Mouse (Mus musculus) midbrain, embryonic 13.5 days (tissue): ENCODE measurements around the gene Grxcr1. TPM values are rescaled to one million over a fixed set of nuclear protein-coding genes. Genes with fewer than 3 reads are reported as not detected.
A peak's percentile ranks its signal among the peaks of the same experiment; 100 is the strongest.

Source experiments
- ATAC-seq: fragments of 200-750 bp; cut with Nextera tagmentation; 2 replicates; pipeline ENCODE4 v1.8.0; 2017; ENCODE audit warnings: mild to moderate bottlenecking, moderate TSS enrichment, moderate library complexity
- H3K27ac ChIP-seq: fragments of 300-500 bp; sonication (generic); 2 replicates; pipeline ENCODE4 v1.5.1; 2015; ENCODE audit warnings: inconsistent platforms, mild to moderate bottlenecking, moderate library complexity
- H3K27me3 ChIP-seq: fragments of 300-500 bp; sonication (generic); 2 replicates; pipeline ENCODE4 v1.6.1; 2015; ENCODE audit warnings: mild to moderate bottlenecking, inconsistent platforms
- H3K36me3 ChIP-seq: fragments of 300-500 bp; sonication (generic); 2 replicates; pipeline ENCODE4 v1.6.1; 2015; ENCODE audit warnings: mild to moderate bottlenecking, inconsistent platforms
- H3K4me1 ChIP-seq: fragments of 300-500 bp; sonication (generic); replicated peaks from 2 replicates; pipeline ENCODE4 v1.6.1; 2015; ENCODE audit warnings: inconsistent platforms
- H3K4me2 ChIP-seq: fragments of 300-500 bp; sonication (generic); replicated peaks from 2 replicates; pipeline ENCODE4 v1.6.1; 2015; ENCODE audit warnings: moderate library complexity, mild to moderate bottlenecking, inconsistent platforms
- H3K4me3 ChIP-seq: fragments of 300-500 bp; sonication (generic); replicated peaks from 2 replicates; pipeline ENCODE4 v1.5.1; 2015; ENCODE audit warnings: mild to moderate bottlenecking, inconsistent platforms
- H3K9ac ChIP-seq: fragments of 300-500 bp; sonication (generic); replicated peaks from 2 replicates; pipeline ENCODE4 v1.6.1; 2015; ENCODE audit warnings: mild to moderate bottlenecking, inconsistent platforms
- H3K9me3 ChIP-seq: fragments of 300-500 bp; sonication (generic); 2 replicates; pipeline ENCODE4 v1.6.1; 2016; ENCODE audit warnings: mild to moderate bottlenecking, inconsistent platforms
- WGBS: fragments of 180-500 bp; shearing (Covaris S2); methylation state at CpG from one replicate; pipeline ENCODE4 v1.1.7; 2015; 5-methylcytosine and 5-hydroxymethylcytosine counted together
- polyA plus RNA-seq: library from polyadenylated mRNA; unstranded; fragments of >200 nt; fragmentation: Nextera tagmentation; extraction: Ambion mirVana; gene quantifications from 2 replicates; pipeline ENCODE4 v1.2.1, GENCODE M21; 2015

Gene Grxcr1
- polyA plus RNA-seq, 1 experiment from 2014 or later: not detected

GRCm38 (mm10) chr5:68033345-68033744, 1.7 kb downstream of the Grxcr1 start:
- H3K9ac ChIP-seq: no peak overlapping the region
- 95% methylated on average over 2 of the region's 2 CpGs for WGBS
- H3K4me1 ChIP-seq: no peaks in the 10 kb centered on the region
- H3K9me3 ChIP-seq: no peaks in the 10 kb centered on the region
- no peaks in the 10 kb centered on the region for H3K36me3 ChIP-seq
- ATAC-seq: no peak
- H3K27me3 ChIP-seq: no peaks in the 10 kb centered on the region
- no peak overlapping the region for H3K4me3 ChIP-seq
- H3K4me2 ChIP-seq: no peak overlapping the region
- no peak overlapping the region for H3K27ac ChIP-seq

DNA sequence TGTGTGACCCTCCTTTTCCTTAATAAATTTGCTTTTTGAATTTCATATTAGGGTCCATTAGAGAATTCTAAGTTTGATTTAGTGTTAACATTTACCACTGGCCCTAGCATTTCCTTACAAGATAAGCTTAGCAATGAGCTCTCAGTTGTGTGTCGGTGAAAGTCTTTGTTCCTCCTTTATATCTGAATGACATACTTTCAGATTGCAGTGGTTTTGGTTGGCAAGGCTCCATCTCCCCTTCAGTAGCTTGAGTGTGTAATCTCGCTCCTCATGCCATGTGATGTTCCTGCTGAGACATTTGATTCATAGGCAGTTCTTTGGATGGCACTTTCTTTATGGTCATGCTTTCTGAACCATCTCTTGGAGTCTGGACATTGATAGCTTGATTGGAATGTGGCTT, 7.4 kb downstream of the Grxcr1 start:
- Histone ChIP-seq H3K4me3 (no peak overlapping the region), H3K36me3 (no peaks in the 10 kb centered on the region), H3K9me3 (no peaks in the 10 kb centered on the region), H3K27ac (no peak overlapping the region), H3K9ac (no peak overlapping the region), H3K27me3 (no peaks in the 10 kb centered on the region), H3K4me1 (no peaks in the 10 kb centered on the region), H3K4me2 (no peak overlapping the region)
- WGBS: 83% methylated on average over 2 of the region's 2 CpGs
- no peak for ATAC-seq

- Histone ChIP-seq H3K9ac (no peak overlapping the region), H3K4me1 (no peaks in the 10 kb centered on the region), H3K36me3 (no peaks in the 10 kb centered on the region), H3K4me2 (no peak overlapping the region), H3K4me3 (no peak overlapping the region), H3K27me3 (no peaks in the 10 kb centered on the region), H3K9me3 (no peaks in the 10 kb centered on the region), H3K27ac (no peak overlapping the region)
- no peak for ATAC-seq
- WGBS: 97% methylated on average over 5 of the region's 5 CpGs
Observed at GRCm38 (mm10) chr5:68043339-68043738, 11.7 kb downstream of the Grxcr1 start.

DNA sequence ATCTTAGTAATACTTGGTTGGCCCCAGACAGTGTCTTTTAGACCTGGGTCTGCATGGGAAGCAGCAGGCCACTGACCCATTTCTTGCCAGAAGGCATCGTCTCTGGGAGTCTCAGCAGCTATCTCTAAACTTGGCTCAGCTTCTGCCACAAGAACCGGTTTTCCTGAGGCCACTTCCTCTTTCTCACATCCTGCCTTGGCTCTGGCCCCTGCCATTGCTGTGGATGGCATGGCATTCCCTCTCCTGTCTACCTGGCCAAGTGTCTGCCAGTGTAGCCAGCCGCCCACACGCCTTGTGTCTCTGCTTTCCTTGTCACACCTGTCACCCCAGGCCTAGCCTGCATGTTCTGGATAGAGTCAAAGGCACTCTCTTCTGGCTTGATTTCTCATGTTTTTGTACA, 17.1 kb downstream of the Grxcr1 start:
- Histone ChIP-seq H3K4me3 (no peak overlapping the region), H3K9me3 (no peaks in the 10 kb centered on the region), H3K4me1 (peaks cover 15% of the 10 kb centered on the region), H3K27me3 (no peaks in the 10 kb centered on the region), H3K36me3 (no peaks in the 10 kb centered on the region), H3K27ac (no peak overlapping the region), H3K9ac (no peak overlapping the region), H3K4me2 (no peak overlapping the region)
- ATAC-seq: no peak
- 54% methylated on average over 4 of the region's 4 CpGs for WGBS

DNA sequence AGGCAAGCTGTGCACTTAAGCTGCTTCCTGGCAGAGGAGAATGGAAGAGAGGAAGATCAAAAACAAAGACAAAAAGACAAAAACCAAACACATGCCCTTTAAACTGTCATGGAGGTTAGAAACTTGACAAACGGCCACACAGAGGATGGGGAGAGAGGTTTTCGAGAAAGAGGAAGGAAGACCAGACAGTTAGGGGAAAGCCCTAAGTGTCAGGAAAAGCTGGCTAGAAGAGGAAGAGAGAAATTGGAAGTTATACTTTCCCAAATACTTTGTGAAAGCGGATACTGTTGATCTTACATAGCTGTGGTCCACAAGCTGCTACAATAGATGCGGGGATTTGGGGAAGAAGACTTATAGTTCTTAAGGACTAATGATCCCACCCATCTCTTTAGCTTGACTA, 17.9 kb downstream of the Grxcr1 start:
- Histone ChIP-seq H3K4me2 (no peak overlapping the region), H3K4me1 (peaks cover 15% of the 10 kb centered on the region), H3K4me3 (no peak overlapping the region), H3K9me3 (no peaks in the 10 kb centered on the region), H3K27ac (no peak overlapping the region), H3K36me3 (no peaks in the 10 kb centered on the region), H3K27me3 (no peaks in the 10 kb centered on the region), H3K9ac (no peak overlapping the region)
- 46% methylated on average over 4 of the region's 4 CpGs for WGBS
- no peak for ATAC-seq

- H3K9ac ChIP-seq: no peak overlapping the region
- H3K27ac ChIP-seq: peak overlapping the region; percentile 62
Observed at GRCm38 (mm10) chr5:68051101-68051500, 19.5 kb downstream of the Grxcr1 start.

DNA sequence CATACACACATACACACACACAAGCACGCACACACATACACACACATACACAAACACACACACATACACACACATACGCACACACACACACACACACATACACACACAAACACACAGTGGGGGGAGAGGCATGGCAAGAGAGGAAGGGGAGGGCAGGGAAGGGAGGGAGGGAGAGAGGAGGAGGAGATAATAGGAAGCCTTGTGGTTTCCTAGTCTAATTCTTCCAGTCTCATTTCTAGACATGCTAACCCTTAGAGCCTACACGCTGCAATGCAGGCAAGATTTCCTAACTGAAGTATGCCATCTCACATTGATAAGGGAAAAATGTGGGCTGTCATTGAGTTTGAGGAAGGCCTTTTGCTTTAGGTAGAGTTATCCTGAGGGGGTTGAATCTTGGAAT, 25.9 kb downstream of the Grxcr1 start:
- 98% methylated on average over 3 of the region's 3 CpGs for whole genome bisulfite sequencing
- Histone ChIP-seq H3K4me2 (no peak overlapping the region), H3K27me3 (no peaks in the 10 kb centered on the region)

More at GRCm38 (mm10) chr5:68051101-68051500, 19.5 kb downstream of the Grxcr1 start:
- 8% methylated on average over 5 of the region's 5 CpGs for WGBS
- H3K4me1 ChIP-seq: peaks cover 15% of the 10 kb centered on the region
- no peaks in the 10 kb centered on the region for H3K27me3 ChIP-seq
- H3K9me3 ChIP-seq: no peaks in the 10 kb centered on the region
- no peak overlapping the region for H3K4me3 ChIP-seq
- no peaks in the 10 kb centered on the region for H3K36me3 ChIP-seq
- ATAC-seq: peak; percentile 66; the same call in 1 of the 2 replicates
- H3K4me2 ChIP-seq: no peak overlapping the region

GRCm38 (mm10) chr5:68068694-68069093, 37.1 kb downstream of the Grxcr1 start:
- Histone ChIP-seq H3K27ac (no peak overlapping the region), H3K36me3 (no peaks in the 10 kb centered on the region), H3K4me1 (no peaks in the 10 kb centered on the region), H3K4me2 (no peak overlapping the region), H3K9ac (no peak overlapping the region), H3K9me3 (no peaks in the 10 kb centered on the region), H3K27me3 (no peaks in the 10 kb centered on the region), H3K4me3 (no peak overlapping the region)
- no peak for ATAC-seq
- 61% methylated on average over 4 of the region's 4 CpGs for WGBS

More for the DNA sequence above, 25.9 kb downstream of the Grxcr1 start:
- Histone ChIP-seq H3K27ac (no peak overlapping the region), H3K4me3 (no peak overlapping the region), H3K9ac (no peak overlapping the region), H3K36me3 (no peaks in the 10 kb centered on the region), H3K4me1 (no peaks in the 10 kb centered on the region), H3K9me3 (no peaks in the 10 kb centered on the region)
- no peak for ATAC-seq

GRCm38 (mm10) chr5:68070308-68070707, 38.7 kb downstream of the Grxcr1 start:
- no peak overlapping the region for H3K4me3 ChIP-seq
- no peak for ATAC-seq
- WGBS: 87% methylated on average over 3 of the region's 3 CpGs

DNA sequence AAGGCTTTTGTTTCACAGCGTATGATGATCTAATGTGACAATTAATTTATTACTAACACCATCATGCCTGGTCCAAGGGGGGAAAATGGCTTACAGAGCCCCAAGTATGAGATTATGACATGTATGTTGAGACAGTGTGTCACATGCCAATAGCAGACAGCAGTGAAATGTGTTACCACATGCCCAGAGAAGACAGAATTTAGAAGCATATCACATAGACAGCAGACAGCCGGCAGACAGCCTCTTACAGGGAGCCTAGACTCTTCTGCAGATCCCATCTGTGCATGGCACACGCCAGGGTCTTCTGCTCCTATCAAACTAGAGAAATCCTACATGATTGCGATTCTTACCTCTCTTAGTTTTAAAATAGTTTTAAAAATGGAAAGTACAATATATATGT, 40.2 kb downstream of the Grxcr1 start:
- WGBS: 87% methylated on average over 4 of the region's 4 CpGs
- Histone ChIP-seq H3K9me3 (no peaks in the 10 kb centered on the region), H3K36me3 (no peaks in the 10 kb centered on the region), H3K4me3 (no peak overlapping the region), H3K4me1 (no peaks in the 10 kb centered on the region), H3K27ac (no peak overlapping the region), H3K4me2 (no peak overlapping the region), H3K27me3 (no peaks in the 10 kb centered on the region), H3K9ac (no peak overlapping the region)
- no peak for ATAC-seq

More at GRCm38 (mm10) chr5:68070308-68070707, 38.7 kb downstream of the Grxcr1 start:
- Histone ChIP-seq H3K27me3 (no peaks in the 10 kb centered on the region), H3K4me2 (no peak overlapping the region), H3K4me1 (no peaks in the 10 kb centered on the region), H3K27ac (no peak overlapping the region), H3K9ac (no peak overlapping the region), H3K36me3 (no peaks in the 10 kb centered on the region), H3K9me3 (no peaks in the 10 kb centered on the region)

- Histone ChIP-seq H3K4me2 (no peak overlapping the region), H3K4me1 (no peaks in the 10 kb centered on the region), H3K27me3 (no peaks in the 10 kb centered on the region), H3K4me3 (no peak overlapping the region), H3K9ac (no peak overlapping the region), H3K36me3 (no peaks in the 10 kb centered on the region), H3K27ac (no peak overlapping the region), H3K9me3 (no peaks in the 10 kb centered on the region)
- ATAC-seq: no peak
- WGBS: 77% methylated on average over 7 of the region's 7 CpGs
Observed at GRCm38 (mm10) chr5:68086535-68087098, 55.0 kb downstream of the Grxcr1 start.

- Histone ChIP-seq H3K36me3 (no peaks in the 10 kb centered on the region), H3K4me3 (no peak overlapping the region), H3K4me2 (no peak overlapping the region), H3K27me3 (no peaks in the 10 kb centered on the region), H3K9me3 (no peaks in the 10 kb centered on the region), H3K27ac (no peak overlapping the region), H3K9ac (no peak overlapping the region), H3K4me1 (no peaks in the 10 kb centered on the region)
- WGBS: 87% methylated on average over 3 of the region's 3 CpGs
- ATAC-seq: no peak
Observed at GRCm38 (mm10) chr5:68087174-68087573, 55.5 kb downstream of the Grxcr1 start.

GRCm38 (mm10) chr5:68093085-68093484, 61.5 kb downstream of the Grxcr1 start:
- no peaks in the 10 kb centered on the region for H3K9me3 ChIP-seq
- H3K4me2 ChIP-seq: no peak overlapping the region
- no peaks in the 10 kb centered on the region for H3K36me3 ChIP-seq
- H3K4me3 ChIP-seq: no peak overlapping the region
- 0 out of 2 replicates have a peak, but pooled peaks cover 2% of the 10 kb centered on the region for H3K4me1 ChIP-seq
- ATAC-seq: peak; percentile 60; the same call in 1 of the 2 replicates
- 0 out of 2 replicates have a peak overlapping the region, but pooled peaks have one; percentile 46 for H3K27ac ChIP-seq
- H3K27me3 ChIP-seq: no peaks in the 10 kb centered on the region
- no peak overlapping the region for H3K9ac ChIP-seq
- 44% methylated on average over 2 of the region's 2 CpGs for WGBS
